Mouse (Mus musculus) A20 (cell line): ENCODE data around the gene Pim2.

Experiments used
- DNase-seq: peaks from one replicate; pipeline ENCODE4 v3.0.0-alpha.2; 2011; ENCODE audit warnings: low read depth, low spot score

Gene Pim2

DNA sequence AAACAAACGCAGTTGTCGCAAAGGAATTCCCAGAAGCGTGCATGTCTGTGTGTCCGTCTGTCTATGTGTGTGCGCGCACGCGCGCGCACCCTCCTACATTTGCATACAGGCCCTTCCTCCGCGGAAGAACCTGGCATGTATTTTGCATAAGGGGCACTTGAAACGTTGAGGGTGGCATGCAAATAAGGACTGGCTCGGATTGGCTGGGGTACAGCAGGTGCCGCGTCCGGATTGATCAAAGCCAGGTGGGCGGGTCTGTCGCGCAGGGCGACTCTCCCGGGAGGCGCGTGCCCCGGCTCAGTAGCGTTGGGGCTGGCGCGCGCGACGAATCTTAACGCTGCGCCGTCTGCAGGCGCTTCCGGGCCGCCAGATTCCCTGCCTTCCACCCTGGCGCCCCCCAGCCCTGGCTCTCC lies at the start of gene Pim2:
Gene Pim2, plus strand, starts transcription at position 256 of the 413 bp plus-strand sequence.
- DNase-seq: peak; percentile 90

DNA sequence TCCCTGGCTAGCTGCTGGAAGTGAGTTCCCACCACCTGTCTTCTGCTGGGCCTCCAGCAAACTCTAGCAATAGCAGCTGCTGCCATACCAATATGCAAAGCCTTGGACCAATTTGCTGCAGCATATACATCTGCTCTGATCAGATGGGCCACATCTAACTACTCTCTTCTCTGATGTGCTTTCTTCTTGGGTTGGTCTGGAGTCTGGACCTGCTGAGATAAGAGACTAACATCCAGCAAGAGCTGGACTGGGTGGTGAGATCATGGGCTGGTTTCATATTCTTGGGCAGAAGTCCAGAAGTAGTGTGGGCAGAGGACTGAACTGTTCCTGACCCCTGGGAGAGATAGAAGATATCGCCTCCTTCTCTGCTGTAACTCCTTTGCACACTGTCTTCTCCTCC lies 40.9 kb upstream of the Pim2 start:
- no peak for DNase-seq

DNA sequence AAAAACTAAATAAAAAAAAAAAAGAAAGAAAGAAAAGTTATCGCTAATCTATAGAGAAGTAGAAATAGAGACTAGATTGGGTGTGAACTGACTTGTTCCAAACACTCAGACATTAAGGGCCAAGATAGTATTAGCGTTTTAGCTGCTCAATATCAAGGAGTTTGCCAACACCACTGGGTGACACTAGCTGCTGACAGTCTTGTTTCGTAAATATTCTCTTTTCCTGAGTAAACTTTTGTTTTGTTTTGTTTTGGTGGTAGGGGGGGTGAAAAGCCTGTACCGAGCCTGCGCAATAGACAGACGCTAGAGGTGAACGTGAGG lies 37.3 kb upstream of the Pim2 start:
- DNase-seq: no peak

DNA sequence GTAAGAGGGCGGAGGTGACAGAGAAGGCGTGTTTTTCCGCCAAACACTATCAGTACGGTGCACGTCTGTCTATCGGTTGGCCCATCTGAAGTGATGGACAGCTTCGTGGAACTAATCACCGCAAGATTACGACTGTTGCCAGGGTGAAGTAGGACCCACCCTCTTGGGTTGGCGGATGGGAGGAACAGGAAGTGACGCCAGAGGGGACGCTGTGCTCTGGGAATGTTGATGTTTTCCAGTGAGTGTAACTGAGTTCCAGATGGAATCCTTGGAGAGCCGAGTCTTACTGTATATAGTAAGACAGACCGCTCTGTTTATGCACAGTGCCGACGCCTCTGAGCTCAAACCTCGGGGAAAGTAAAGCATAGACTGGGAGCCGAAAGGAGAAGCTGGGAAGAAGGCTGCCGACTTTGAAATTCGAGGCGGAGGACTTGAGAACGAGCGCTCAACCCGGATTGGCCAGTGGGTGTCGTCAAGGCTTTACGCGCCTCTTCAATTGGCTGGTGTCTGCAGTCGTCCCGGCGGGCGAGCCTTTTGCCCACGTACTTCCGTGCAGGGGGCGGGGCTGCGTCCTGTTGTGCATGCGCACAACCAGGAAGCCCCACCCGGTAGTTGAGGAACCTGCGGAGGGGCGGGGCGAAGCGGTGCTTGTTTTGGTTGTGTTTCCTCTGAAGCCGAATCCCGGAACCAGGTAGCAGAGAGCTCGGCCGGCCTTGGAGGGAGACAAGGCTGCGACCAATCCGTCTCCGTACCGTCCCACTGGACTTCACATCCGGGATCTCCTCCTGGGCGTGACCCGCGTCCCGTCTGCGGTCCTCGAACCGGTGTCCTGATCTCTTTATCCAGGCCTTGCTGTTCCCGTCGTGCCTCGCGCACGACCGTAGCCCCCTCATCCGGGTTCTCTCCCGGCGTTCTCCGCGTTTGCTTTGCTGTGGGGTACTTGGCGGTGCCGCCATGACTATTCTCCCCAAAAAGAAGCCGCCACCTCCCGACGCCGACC lies 36.6 kb upstream of the Pim2 start, which contains the start of gene Otud5:
Gene Otud5, plus strand, starts transcription at position 202 of the 1,000 bp plus-strand sequence.
- peak; percentile 95 for DNase-seq

DNA sequence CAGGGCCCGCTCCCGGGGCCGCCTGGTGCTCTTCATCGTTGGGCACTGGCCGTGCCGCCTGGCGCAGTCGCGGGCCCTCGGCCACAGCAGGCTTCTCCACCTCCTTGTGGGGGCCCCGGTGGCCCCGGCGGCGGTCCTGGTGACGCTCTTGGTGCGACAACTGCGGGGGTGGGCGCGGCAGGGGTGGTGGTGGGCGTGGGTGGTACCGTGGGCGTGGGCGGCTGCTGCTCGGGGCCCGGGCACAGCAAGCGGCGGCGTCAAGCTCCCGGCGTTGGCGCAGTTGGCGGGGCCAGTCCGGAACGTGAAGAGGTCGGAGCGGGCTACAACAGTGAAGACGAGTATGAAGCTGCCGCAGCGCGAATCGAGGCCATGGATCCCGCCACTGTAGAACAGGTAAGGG lies 35.7 kb upstream of the Pim2 start:
- DNase-seq: peak; percentile 10

DNA sequence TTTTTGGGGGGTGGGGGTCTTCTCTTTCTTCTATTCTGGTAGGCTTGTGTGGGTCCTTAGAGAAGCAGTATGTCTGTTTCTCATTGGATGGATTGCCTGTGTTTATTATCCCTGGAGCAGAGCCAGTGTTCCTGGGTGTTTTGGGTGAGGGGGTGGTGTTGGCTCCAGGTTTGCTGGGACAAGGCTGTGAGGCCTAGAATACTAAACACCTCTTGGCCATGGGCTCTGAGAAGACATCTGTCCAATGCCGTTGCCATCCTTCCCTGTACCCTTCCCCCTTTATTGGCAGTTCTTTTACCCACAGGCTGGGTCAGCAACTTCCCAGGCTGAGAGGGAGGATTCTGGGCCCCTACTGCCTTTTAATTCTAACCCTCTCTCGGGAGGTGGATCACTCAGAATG lies 30.2 kb upstream of the Pim2 start:
- DNase-seq: no peak

DNA sequence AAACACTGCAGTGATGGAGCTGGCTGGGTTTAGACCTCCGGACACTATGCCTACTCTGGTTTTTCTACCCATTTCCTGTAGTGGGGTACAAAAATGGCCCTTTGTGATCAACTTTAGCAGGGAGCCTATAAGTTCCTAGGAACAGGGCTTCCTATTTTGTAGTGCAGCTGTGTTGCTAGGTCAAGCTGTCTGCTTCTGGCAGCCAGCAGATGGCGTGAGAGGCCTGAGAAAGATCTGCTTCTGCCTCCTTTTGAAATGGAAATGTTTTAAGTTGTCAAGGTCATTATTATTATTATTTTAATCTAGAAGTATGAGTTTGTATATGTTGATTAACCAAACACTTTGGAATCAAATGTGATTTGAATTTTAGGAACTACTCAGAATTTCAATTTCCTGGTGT lies 23.5 kb upstream of the Pim2 start:
- peak; percentile 61 for DNase-seq

DNA sequence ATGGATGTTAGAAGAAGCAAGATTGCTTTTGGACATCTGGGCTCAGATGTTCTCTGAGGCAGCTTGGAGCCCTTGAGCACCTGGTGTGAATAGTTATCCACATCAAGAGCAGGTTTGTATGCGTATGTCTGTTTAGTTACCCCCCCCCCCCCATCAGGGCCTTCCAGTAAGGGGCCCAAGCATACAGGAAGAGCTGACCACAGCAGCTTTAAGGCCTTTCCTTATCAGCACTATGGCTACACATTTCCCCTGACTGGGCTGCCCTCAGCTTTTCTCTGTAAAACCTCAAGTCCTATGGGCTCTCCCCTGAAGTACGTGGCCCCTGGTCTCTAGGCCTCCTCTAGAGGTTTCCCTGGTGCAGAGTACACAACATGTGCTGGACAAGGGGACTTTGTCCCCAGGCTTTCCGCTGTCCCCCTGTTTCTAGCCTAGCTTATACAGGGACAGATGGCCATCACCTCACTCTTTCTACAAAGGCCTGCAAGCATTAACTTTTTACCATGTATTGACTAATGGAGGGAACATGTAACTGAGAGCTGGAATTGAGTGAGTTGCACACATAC lies 18.8 kb upstream of the Pim2 start:
- DNase-seq: no peak

DNA sequence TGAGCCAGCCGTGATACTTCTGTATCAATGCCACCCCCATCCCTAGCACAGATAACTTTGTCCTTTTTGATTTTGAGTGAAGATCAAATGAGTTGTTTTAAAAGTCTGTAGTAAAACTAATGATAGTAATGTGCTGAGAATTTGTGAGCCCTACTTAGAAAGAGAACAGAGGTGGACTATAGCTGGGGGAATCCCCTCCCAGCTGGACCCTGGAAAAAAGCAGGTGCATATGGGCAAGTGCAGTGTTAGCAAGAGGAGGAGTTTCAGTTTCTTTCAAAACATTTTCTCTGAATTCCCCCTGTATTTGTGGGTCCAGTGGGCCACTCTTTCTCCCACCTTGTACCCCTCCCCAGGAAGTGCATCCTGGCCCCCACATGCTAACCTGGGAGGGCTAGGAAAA lies 14.9 kb upstream of the Pim2 start:
- peak; percentile 60 for DNase-seq

DNA sequence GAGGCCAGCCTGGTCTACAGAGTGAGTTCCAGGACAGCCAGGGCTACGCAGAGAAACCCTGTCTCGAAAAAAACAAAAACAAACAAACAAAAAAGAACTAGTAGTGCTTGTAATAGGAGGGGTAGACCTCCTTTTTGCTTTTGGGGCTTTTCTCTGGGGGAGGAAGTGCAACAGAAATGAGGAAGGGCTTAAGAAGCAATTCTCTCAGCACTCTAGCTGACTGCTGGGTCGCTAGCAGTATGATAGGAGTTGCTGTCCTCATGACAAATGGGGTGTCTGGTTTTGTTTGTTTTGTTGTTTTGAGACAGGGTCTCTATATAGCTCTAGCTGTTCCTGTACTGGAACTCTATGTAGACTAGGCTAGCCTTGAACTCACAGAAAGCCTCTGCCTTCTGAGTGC lies 13.5 kb upstream of the Pim2 start:
- DNase-seq: peak; percentile 70

DNA sequence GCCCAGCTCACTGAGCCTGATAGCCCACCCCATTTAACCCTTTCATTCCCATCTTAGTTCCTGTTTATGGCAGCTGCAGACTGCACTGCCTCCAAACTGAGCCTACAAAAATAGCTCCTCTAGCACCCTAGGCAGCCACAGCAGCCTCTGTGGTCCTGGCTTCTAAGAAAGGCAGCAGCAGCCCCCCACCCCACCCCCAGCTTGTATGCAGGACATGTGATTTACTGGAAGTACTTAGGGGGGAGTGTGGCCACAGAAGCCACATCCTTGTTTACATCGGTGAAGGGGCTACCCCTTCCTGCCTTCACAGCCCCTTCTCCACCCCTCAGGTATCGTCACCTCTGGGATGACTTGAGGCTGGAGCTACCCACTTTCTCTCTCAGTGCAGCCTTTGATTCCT lies 12.7 kb upstream of the Pim2 start:
- peak; percentile 68 for DNase-seq

DNA sequence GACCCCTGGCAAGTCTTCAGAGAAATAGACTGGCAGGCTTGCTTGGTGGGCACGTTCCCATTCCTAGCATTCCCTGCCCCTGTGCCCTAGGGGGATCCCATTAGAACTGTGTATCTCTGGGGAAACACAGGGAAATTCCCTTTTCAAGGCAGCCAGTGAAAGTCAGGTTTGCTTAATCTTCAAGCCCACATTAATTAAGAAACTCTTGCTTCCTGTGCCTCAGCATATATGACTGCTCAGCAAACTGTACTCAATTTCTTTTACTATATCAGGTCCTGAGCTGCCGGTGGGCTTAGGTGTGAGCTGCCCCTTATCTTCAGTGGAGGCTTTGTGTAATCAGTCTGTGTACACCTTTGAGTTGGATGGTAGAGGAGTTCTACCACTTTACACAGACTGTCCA lies 12.3 kb upstream of the Pim2 start:
- peak; percentile 40 for DNase-seq

DNA sequence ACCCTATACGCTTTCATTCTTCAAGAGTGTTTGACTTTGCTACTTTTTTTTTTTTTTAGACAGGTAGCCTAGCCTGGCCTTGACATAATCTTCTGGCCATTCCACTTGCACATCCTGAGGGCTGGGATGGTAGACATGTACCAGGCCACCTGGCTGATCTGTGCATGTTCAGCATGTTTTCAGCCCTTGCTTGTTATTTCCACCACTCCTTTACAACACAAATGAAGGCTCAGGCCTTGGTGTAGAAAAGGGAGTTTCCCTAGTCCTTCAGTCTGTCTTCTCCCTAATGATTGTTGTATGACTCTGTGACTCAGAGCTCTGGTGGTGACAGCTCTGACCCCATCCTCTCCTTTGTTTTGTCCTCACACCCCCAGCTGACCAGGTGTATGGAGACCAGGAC lies 10.9 kb upstream of the Pim2 start:
- no peak for DNase-seq

DNA sequence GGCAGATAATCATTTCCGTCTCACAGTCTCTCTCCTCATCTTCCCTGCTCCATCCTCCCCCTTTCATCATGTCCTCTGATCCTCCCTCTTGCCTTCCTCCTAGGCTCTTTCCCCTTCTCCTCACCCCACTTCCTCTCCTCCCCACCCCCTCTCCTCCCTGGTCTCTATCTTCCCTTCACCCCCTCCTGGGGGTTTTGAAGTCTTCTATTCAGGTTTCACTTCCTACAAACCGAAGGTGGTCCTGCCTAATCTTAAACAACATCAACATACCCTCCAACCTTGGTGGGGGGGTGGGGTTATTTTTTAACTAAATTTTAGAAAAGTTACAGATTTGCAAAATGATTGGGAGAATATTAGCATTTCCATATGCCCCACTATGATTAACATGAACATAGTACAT lies 9.6 kb upstream of the Pim2 start:
- peak; percentile 10 for DNase-seq

DNA sequence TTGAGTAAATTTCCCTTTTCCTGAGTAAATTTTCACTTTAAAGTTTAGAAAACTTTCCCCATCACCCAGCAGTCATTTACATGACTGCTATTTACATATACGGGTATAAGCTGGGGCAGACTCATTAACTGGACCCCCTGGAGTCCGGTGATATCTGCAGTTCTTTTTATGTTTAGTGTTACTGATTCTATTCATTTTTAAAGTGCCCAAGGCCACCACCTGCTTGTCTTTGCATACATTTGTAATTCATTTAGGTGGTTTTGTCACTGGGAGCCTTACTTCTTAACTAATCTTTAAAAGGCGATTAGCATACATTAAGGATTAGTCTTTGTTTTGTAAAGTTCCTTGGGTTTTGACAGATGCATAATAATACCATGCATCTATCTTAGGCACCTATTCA lies 8.2 kb upstream of the Pim2 start:
- DNase-seq: no peak

DNA sequence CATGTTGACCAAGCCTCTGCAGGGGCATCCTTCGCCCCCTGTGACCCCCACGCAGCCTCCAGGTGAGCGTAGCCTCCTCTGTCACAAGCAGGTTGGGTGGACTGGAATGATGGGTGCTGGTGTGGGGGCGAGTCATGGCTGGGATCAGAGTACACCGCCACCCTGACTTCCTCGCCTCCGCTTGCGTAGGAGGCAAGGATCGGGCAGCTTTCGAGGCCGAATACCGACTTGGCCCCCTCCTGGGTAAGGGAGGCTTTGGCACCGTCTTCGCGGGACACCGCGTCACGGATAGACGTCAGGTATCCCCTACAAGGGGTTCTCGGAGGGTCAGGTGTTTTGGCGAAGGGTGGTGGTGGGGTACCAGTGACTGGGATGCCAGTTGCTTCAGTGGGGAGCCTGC lies 433 bp downstream of the Pim2 start:
- DNase-seq: peak; percentile 48

DNA sequence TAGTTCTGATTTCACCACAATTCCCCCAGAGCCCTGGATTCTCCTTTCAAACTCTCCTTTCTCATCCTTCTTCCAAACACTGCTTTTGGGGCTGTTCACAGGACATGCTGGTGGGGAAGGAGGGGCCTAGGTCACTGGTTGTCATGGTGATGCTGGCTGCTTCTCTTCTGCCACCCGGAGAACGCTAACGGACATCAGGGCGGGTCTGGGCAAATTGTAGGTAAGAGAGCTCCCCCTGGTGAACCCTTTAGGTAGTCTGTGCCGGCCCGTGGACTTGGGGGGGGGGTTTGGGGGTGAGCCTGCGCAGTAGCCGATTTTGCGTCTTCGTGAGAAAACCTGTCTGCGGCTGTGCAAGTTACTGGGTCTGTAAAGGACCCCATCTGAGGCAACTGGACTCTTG lies 1.8 kb downstream of the Pim2 start:
- peak; percentile 88 for DNase-seq

DNA sequence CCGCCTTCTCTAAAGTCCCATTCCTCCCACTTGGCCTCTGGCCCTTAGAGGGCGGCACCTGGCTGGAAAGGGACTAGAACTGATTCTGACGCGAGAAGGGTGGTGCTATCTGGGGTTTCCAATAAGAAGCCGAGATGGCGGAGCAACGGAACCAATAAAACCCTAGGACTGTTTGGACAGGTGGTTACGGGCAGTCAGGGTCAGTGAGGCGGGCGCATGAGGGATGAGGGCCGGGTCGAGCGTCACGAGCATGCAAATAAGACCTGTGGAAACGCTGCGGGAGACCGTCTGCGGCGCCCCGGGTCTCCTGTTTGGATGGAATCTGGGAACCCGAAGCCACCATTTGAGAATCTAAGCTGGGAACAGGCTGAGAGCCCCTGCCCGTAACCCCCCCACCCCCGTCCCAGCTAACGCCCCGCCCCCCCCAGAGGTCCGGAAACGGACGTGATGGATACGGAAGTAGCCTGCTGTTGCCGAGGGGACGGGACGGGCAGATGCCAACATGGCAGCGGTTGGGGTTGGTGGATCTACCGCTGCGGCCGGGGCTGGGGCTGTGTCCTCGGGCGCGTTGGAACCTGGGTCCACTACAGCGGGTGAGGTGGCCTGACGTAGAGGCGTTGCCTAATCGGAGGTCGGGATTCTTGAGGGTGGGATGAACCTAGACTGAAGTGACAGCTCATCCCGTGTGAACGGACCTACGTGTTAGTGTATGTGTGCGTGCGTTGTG lies 5.9 kb downstream of the Pim2 start, which contains the start of gene Slc35a2:
Gene Slc35a2, plus strand, starts transcription at position 188 of the 727 bp plus-strand sequence.
- peak; percentile 89 for DNase-seq

DNA sequence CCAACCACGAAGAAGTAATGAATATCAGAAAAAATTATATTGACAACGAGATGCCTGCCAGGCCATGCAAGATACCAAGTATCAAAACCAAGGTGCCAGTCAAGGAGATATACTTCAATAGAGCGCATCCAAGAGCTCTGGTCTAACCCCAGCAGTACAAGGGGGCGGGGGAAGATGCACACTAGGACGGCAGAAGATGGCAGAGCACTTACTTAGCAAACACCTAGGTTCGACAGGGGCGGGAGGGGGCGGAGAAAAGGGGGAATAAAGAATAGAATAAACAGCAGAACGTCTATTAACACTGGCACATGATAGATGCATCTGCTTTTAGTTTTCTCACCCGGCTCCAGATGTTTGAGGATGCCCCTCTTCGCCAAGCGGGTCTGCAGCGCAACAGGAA lies 20.1 kb downstream of the Pim2 start:
- DNase-seq: peak; percentile 63

DNA sequence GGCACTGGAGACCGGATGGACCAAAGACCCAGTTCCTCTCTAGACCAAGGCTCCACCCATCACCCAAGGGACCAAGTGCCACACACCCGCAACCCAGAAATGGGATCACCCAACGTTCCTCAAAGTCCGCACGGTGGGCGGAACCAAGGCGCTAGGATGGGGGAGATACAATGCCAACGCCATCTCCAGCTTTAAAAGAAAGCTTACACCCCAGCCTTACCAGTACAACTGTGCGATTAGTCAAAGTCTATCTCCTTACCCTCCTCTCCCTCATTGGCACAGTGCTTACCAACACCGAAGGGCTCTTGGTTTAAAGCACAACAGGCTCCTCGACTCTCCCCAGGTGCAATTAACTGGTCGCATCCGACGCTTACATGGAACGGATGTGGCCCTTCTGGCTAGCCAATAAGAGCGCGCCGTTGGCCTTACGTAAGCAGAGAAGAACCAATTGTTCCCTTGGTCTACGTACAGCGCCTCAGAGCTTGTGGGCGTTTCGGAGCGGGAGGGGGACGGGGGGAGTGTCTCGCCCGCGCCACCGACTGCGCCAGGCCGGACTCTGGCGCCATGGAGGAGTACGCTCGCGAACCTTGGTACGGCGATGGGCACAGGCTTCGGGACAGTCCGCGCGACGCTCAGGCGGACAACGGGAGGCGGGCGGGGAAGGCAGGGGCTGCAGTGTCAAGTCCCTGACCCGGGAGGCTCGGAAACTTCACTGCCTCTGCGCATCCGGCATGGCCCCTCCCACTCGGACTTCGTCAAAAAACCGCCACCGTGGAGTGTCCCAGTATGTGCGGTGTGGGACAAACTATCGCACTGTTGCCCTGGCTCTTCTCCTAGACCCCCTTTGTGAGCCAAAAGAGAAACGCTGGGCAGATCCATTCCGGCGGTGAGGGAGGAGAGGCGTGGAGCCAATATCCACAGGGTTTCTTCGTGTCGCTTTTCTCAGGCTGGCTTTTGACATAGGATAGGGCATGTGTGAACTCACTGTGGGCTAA lies 21.1 kb downstream of the Pim2 start, which contains the start of the genes Pqbp1 and Timm17b:
Gene Pqbp1, minus strand, starts transcription at position 390 of the 995 bp plus-strand sequence.
Gene Timm17b, plus strand, starts transcription at position 478 of the 995 bp plus-strand sequence.
- peak; percentile 94 for DNase-seq

DNA sequence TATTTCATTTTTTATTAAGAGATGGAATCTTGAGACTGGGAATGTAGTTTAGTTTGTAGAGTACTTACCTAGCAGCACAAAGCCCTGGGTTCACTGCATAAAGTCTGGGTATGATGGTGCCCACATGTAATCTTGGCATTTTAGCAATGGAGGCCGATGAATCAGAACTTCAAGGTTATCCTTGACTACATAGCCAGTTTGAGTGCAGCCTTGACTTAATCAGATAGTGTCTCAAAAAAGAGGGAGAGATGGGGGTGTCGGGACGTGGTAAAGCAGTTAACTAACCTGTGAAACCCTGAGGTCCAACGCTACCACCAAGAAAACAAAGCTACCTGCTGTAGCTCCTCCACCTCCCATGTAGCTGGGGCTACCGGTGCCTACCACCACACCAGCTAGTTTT lies 26.4 kb downstream of the Pim2 start:
- DNase-seq: no peak
